Mouse (Mus musculus) CD8-positive naive resting alpha-beta T cell, adult 2 months (primary cell): ENCODE results near the gene Dll1.
A peak's percentile ranks its signal among the peaks of the same experiment; 100 is the strongest.

ENCODE experiments used
- DNase-seq, 2 experiments: peaks; one replicate each; pipeline ENCODE4 v3.0.0; 2022; ENCODE audit warnings: low read depth in 2 of 2, low spot score in 2 of 2

The Dll1 gene

DNA sequence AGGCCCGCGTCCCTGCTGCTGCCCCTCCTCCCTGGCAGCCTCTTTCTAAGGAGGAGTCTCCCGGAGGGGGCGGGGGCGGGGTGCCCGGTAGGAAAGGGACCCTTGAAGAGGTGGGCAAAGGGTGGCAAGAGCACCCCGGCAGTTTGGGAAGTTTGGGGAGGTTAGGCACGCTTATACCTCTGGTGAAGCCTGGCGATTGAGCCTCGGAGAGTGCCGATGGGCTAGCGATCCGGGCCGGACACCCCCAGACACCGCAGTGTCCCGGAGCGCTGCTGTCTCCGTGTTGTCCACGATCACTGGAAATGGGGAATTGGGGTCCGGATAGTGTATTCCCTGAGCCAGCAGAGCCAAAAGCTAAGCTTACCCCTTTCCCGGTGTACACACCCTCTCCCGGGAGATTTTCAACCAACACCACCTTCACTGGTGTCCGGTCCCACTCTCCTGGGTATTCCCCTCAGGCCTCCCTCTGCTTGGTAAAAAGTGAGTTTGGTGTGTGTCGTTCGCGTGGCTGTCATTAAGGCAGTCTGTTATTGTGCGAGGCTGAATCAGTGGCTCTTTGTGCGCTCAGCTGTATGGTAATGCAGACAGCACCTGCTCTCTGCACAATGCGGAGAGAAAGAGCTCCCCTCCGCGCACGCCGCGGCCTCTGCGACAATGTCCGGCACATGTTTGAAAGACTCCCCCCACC, at the start of gene Dll1:
Gene Dll1 (minus strand): TSS at position 379 of the 688 bp plus-strand sequence.
- no peak for DNase-seq

DNA sequence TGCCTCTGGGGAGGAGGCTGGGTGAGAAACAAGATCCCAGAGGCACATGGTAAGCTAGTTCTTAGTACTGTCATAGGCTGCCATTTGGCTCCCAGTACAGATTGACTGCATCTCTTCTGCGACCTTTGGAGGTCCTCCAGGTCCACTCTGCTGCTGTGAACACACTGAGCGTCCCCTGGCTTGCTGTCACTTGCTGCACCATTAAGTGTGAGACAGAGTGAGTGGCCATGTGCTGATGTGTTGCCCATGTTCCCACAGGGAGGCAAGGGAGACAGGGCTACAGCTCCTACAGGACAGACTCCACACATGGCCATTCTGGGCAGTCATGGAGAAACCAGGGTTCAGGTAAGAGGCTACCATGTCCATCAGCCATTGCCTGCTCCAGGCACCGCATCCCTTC, 49.3 kb upstream of the Dll1 start:
- no peak for DNase-seq

DNA sequence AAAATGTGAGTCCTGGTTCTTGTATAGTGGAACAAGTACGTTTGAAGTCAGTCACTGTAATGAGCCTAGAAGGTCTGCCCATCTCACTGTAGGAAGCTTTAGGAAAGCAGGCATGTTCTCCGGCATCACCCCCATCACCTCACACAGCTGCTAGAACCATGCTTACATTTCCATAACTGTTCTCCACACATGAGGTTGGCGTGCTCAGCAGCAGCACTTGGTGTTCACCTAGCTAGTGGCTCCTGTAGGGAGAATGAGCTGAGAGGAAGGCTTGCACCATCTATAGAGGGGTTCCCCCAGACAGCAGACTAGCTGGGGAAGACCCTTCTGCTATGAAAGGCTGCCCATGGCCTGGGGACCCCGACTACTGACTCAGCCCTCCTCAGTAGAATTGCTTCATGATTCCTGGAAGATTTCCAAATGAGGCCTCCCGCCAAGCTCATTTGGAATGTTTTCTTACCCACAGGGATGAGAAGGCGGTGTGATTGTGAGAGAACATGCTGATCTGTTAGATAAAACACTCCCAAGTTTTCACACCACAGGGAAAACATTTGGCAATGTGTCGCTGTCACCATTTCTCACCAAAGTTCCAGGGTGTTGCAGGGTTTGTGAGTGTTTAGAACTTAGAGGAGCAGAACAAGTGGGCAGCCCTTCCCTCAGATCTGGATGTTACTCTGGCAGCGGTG, 46.6 kb upstream of the Dll1 start:
- no peak for DNase-seq

DNA sequence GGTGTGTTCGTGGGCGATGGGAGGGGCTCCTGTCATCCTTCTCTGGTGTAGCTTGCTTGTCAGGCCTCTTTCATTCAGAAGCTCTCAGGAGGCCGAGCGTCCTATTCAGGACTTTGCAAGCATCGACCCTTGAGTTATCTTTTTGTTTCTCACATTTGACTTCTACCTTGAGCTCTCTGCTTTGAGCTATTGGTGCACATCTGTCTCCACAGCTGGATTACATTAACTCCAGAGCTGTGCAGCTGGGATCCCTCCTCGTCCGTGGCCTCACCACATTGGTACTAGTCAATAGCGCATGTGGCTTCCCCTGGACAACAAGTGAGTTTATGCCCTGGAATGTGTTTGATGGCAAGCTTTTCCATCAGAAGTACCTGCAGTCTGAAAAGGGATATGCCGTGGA, 46.0 kb upstream of the Dll1 start:
- no peak for DNase-seq

DNA sequence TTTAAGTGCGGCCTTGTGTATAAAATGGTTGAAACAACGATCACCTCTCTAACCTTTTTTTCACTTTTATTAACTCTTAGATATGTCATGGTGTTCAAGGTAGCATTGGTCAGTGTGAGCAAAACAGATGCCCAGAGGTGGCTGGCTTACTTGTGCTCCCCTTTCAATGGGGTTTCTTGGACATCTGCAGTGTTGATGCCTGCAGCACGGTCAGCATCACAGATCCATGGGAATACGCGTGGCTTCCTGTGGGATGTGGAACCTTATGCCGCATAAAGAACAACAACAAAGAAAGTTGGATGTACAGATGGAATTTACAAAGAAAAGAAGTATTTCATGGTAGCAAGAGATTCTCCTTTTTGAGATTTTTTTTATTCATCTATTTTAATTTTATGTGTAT, 44.8 kb upstream of the Dll1 start:
- no peak for DNase-seq

DNA sequence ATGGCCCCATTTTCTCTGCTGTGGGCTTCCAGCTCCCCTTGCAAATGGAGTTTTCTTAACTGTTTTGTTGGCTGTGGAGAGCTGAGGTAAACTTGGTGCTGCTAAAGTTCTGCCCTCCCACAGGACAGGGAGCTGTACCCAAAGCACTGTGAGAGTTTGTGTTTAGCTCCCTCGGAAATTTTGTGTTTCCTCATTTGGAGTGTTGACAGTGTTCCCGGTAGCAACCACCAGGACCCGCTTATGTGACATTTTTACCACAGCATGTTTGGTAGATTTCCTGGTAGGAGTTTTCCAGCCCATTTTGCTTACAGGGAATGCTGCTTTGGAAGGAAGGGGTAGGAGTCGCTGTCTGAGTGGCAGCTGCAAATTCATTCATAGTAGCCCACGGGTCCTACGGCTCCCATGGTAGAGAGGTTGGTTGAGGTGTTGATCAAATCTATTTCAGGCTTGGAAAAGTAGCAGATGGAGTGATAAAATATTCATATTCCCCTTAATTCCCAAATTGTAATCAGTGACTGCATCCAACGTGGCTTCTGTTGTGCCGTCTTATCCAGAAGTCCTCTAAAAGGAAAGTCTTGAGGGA, 43.4 kb upstream of the Dll1 start:
- DNase-seq, result no peak

DNA sequence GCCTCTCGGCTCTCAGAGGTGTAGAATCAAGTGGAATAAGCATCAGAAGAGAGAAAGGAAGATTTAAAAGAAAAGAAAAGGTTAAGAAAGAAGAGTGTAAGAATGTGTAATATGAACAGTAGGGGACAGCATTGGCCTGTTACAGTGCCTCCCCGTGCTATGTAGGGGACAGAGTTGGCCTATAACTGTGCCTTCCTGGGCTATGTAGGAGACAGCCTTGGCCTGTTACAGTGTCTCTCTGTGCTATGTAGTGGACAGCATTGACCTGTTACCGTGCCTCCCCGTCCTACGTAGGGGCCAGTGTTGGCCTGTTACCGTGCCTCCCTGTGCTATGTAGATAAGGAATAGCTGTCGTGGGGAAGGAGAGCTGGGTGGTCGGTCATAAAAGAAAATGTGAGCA, 42.9 kb upstream of the Dll1 start:
- DNase-seq, result no peak

DNA sequence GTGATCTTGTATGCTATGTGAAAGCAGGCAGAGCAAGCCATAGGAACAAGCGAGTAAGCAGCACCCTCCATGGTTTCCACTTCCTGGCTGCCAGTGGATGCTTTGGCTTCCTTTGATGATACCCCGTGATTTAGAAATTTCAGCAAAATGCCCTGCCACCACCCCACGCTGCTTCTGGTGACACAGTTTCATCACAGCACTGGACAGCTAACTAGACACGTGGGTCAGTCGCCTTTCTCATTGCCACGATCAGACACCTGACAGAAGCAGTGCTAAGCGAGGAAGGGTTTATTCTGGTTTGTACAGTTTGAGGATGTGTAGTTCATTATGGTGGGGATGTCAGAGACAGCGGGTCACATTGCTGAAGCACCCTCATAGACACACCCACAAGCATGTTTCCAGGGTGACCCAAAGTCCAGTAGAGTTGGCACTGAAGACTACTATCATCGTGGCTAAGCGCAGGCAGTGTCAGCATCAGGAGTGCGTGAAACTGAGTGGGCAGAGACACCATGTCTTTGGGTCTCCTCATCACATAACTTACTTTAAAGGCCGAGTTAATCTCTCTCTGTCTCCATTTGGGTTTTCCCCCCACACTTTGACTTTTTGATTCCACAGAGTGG, 40.0 kb upstream of the Dll1 start:
- DNase-seq, result no peak

DNA sequence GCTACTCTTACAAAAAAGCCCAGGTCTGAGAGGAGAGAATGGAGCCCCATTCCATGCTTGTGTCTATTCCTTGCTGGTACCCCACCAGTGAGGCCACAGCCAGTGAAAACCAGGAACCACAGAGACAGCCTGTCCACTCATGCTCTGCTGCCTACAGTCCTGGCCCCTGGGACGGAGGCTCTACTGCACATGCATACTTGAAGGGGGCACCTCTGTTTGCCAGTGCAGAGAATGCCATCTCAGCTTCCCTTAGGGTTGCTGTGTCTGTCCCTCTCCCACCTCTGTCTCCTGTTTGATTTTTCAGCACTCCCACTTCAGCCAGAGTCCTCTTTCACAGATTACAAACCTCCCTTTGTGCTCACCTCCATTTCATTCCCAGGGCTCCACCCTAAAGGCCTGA, 34.2 kb upstream of the Dll1 start:
- no peak for DNase-seq

DNA sequence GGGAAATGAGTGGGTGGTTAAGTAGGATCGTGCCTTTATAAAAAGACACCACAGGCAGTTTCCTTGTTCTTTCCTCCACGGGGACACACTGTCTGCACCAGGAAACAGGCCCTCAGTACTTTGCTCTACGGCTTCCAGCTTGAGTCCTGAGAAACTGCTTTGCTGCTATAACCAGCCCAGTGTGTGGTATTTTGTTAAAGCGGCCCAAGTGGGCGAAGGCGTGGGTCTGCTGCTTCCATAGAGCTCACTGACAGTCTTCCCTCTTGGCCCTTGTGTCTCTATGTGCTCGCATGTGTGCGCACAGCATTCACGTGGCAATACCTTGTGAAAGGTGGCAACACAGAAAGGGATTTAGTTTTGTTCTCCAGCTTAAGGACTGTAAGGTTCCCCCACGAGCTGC, 32.6 kb upstream of the Dll1 start:
- DNase-seq, result no peak

DNA sequence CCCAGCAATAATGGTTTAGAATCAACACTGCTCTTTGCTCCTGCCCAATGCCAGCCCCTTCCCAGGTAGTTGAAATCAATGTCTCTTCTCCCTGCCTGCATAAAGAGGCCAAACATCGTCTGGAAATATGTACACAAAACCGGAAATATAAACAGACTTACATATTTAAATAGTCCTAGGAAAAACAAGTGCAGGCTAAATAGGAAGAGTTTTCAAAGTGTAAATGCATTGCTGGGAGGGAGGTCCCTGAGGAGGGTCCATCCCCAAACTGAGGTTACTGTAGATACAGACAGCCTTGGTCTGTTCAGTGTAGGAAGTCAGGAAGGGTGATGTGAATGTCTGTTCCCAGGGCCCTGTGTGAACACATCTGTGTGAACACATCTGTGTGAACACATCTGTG, 29.9 kb upstream of the Dll1 start:
- DNase-seq, result no peak

DNA sequence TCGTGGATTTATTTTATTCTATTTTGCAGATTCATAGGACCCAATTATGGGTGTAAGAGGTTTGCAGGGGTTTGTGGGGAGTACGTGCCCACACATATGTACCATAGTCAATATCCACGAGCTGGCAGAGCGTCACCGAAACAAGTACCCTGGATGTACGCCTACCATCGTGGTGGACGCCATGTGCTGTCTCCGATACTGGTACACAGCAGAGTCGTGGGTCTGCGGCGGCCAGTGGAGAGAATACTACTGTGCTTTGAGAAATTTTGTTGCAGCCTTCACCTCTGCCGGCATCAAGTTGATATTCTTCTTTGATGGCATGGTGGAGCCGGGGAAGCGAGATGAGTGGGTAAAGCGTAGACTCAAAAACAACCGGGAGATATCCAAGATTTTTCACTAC, 25.0 kb upstream of the Dll1 start:
- no peak for DNase-seq

DNA sequence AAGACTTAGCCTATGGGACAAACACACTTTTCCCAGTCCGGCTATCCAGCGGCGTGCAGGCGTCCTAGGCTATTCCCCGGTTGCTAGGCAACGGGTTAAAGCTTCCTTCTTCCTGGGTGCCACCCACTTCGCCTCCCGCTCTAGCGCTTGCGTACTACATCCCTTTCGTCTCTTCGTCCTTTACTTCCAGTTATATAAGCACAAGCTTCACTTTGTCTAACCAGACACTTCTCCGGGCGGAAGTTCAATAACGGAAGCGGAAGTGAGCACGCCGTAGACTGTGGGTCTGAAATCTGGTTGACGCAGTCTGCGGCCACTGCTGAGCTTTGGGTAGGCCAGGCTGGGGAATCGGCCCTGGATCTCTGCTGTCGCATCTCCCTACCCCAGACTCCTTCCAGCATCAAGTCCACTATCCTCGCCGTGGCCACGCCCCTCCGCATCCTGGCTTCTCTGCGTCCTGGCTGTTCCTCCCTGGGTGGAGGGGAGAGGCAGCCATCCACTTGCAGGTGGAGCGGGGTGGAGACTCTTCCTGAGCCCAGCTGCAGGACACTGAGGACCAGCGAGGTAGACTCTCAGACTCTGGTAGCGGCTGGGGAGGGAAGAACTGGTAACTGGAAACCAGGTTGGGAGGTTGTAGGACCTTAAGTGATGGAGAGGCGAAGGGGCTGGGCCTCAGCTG, 19.5 kb upstream of the Dll1 start, which contains the start of gene Fam120b:
Gene Fam120b (plus strand): TSS at position 206 of the 679 bp plus-strand sequence.
- peak; percentile 83 to 85 for DNase-seq

DNA sequence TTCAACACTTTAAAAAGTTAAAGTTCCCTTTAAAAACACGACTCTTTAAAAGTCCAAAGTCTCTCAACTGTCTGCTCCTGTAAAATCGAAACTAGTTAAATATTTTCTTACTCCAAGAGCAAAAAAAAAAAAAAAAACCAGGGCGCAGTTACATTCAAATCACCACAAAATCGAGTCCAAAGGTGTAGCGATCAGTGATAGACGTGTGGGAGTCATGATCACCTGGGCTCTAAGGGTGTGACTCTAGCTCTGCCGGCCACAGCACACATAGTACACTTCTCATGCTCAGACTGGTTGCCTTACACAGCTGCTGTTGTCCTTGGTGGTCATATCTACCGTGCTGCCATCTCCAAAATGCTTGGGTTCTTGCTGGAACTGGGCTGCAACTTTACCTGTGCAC, 12.7 kb upstream of the Dll1 start:
- no peak for DNase-seq

DNA sequence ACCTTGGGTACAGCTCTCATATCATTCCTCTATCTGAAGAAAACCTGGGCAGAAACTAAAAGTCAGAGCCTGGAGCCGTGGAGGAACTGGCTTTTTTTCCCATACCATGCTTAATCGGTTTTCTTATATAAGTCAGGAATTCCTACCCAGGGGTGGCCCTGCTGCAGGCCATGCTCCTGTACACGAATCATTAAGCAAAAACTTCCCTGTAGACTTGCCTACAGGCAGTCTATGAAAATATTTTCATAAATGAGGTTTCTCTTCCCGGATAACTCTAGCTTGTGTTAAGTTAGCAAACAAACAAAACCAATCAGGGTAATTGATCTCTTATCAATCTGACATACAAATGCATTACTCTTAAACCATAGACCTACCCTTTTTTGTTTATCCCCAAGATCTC, 12.2 kb upstream of the Dll1 start:
- no peak for DNase-seq

DNA sequence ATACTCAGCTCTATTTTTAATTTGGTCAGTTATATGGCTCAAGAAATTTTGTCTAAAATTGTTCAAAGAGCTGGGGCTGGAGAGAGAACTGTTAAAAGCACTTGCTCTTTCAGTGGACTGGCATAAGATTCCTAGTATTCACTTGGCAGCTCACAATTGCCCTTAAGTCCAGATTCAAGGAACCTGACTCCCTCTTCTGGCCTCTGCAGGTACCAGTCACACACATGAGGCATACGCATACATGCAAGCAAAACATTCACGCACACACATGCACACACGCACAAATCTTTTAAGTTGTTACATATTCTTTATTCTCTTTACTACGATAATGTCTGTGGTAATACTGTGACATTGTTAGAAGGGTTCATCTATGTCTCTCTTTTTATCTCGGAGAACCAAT, 6.7 kb upstream of the Dll1 start:
- DNase-seq, result no peak

DNA sequence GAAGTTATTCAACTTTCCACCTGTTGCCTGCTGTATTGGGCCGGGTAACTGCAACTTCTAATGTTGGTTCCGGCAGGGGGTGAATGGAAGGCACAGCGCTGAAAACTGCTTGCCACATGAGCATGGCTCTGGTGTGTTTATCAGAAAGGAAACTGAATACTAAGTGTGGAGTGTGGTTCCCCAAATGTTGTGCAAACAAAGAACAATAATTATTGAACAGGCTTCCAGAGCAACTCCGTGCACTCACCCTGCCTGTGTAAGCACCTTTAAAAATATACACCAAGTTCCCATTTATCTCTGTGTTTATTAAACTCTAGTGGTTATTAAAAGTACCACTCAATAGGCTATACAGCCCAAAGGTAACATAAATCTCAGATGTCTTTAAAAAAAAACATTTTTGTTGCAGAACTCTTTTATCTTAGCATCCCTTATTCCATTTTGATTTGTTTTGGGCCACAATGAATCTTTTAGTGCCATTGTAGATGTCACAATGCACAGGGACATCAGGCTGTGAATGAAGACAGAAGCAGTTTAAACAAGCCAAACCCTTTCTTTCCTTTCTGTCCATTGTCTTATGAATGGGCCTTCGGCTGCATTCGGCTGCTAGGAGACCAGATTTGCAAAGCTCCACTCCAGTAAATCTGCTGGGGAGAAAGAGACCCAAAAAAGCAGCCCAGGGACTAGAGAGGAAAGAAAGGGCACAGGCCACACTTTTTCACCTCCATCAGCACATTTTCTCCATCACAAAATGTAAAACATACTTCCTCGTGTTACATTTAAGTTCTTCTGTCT, 5.4 kb upstream of the Dll1 start:
- no peak for DNase-seq

DNA sequence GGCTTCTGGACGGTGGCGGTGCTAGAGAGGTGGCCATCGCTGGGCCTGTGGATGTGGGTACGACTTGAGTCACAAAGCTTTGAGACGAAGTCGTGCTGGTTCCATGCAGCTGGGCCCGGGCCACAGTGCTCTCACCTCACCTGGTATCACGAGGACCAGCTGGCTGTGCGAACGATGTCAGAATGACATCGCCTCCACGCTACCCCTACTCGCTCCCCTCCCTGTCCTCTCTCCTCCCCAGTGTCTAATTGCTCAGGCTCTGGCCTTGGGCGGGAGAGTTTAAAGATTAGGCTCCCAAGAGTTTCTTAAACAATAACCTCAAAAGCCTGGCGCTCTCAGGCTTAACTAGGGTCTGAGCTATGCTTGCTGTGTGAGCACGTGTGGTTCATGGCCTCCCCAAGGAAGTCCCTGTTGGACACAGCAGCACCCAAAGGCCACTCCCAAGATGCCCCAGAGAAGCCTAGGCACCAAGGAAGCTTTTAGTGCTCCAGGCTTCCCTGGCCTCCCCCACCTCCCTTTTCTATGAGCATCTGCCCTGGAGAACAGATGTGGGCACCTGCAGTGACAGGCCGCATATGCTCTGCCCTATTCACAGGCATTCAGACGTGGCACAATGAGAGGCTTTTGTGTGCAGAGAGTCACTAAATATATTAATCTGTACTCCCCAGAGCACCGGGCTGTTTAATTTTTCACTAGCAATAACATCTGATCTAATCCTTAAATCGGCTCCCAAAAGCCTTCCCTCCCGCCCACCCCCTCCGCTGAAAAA, 4.6 kb upstream of the Dll1 start:
- DNase-seq, result no peak

DNA sequence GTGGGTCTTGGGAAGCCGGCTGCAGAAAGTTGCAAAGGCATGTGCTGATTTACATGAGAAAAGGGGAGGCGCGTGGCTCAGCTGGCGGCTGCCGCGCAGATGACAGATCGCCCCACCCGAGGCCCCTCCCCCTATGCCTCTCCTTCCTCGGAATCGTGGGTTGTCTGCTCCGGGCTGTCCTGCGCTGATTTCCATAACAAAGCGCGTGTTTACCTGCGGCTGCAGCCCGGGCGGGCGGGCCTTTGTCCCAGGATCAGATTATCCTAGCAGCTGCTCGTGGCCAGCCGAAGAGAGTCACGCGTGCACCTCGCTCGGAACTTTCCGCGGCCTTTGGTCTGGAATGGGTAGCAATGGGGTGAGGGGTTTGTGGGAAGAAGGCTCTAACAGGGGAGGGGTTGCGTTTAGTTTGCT, 4.0 kb upstream of the Dll1 start:
- DNase-seq, result no peak
